Mouse (Mus musculus): ENCODE results near the gene Chl1.

- TF ChIP-seq CTCF (conservative IDR thresholded peaks at IDR 0.05; ENCODE audit: low read length) (no peak), NANOG (IDR thresholded peaks at IDR 0.05; ENCODE audit: borderline replicate concordance, low read length) (no peak)
Measured at GRCm38 (mm10) chr6:103487199-103487598, 23.2 kb upstream of the Chl1 start.
